Mouse (Mus musculus) stomach, embryonic 14.5 days (tissue): Measurements from ENCODE around the gene N6amt1. TPM values are rescaled to one million over a fixed set of nuclear protein-coding genes. Genes with fewer than 3 reads are reported as not detected.

Experiments
- ATAC-seq: fragments of 200-750 bp; cut with Nextera tagmentation; 2 replicates; pipeline ENCODE4 v1.8.0; 2017; ENCODE audit warnings: low read depth, moderate TSS enrichment; ENCODE audit not compliant: insufficient number of reproducible peaks, insufficient read depth, low FRiP score
- H3K27ac ChIP-seq: fragments of 300-500 bp; sonication (generic); 2 replicates; pipeline ENCODE4 v1.5.1; 2014; ENCODE audit warnings: mild to moderate bottlenecking, low read length, moderate library complexity, mixed read lengths
- H3K27me3 ChIP-seq: fragments of 300-500 bp; sonication (generic); 2 replicates; pipeline ENCODE4 v1.6.1; 2014; ENCODE audit warnings: low read length, control low read depth, mixed read lengths; ENCODE audit not compliant: control insufficient read depth, insufficient read depth
- H3K36me3 ChIP-seq: fragments of 300-500 bp; sonication (generic); 2 replicates; pipeline ENCODE4 v1.6.1; 2014; ENCODE audit warnings: mild to moderate bottlenecking, control low read depth, low read length, moderate library complexity, mixed read lengths; ENCODE audit not compliant: control insufficient read depth, insufficient read depth
- H3K4me1 ChIP-seq: fragments of 300-500 bp; sonication (generic); 2 replicates; pipeline ENCODE4 v1.6.1; 2014; ENCODE audit warnings: low read length, control low read depth, mixed read lengths; ENCODE audit not compliant: control insufficient read depth, insufficient read depth
- H3K4me2 ChIP-seq: fragments of 300-500 bp; sonication (generic); replicated peaks from 2 replicates; pipeline ENCODE4 v1.6.1; 2014; ENCODE audit warnings: low read depth, low read length, control low read depth
- H3K4me3 ChIP-seq: fragments of 300-500 bp; sonication (generic); 2 replicates; pipeline ENCODE4 v1.5.1; 2014; ENCODE audit warnings: low read depth, low read length, control low read depth
- H3K9ac ChIP-seq: fragments of 300-500 bp; sonication (generic); replicated peaks from 2 replicates; pipeline ENCODE4 v1.6.1; 2014; ENCODE audit warnings: low read depth, mild to moderate bottlenecking, control low read depth, low read length, moderate library complexity, mixed read lengths
- H3K9me3 ChIP-seq: fragments of 300-500 bp; sonication (generic); 2 replicates; pipeline ENCODE4 v1.6.1; 2016; ENCODE audit warnings: low read depth, low read length, control low read depth; ENCODE audit not compliant: control insufficient read depth
- WGBS: fragments of 180-500 bp; shearing (Covaris S2); extraction: QIAGEN DNeasy Blood & Tissue Kit; methylation state at CpG from one replicate; pipeline ENCODE4 v1.1.7; 2014; 5-methylcytosine and 5-hydroxymethylcytosine counted together
- polyA plus RNA-seq: library from polyadenylated mRNA; unstranded; fragments of >200 nt; fragmentation: Nextera tagmentation; extraction: Ambion mirVana; gene quantifications from 2 replicates; pipeline ENCODE4 v1.2.1, GENCODE M21; 2014

The N6amt1 gene
- polyA plus RNA-seq, 1 experiment from 2014 or later: 29.6 TPM

DNA sequence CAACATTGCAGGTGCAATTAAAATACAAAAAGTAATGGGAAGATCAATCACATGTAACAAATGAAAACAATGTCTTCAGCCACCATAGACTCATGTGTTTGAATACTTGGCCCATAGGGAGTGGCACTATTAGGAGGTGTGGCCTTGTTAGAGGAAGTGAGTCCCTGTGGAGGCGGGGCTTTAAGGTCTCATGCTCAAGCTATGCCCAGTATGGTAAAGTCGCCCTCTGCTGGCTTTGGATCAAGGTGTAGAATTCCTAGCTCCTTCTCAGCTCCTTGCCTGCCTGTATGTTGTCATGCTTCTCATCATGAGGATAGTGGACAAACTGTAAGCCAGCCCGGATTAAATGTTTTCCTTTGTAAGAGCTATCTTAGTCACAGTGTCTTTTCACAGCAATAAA is 51.0 kb downstream of the N6amt1 start:
- Histone ChIP-seq H3K27me3 (no peaks in the 10 kb centered on the region), H3K4me2 (no peak overlapping the region), H3K36me3 (peaks cover 65% of the 10 kb centered on the region), H3K4me1 (no peaks in the 10 kb centered on the region), H3K9ac (no peak overlapping the region), H3K4me3 (no peak overlapping the region), H3K9me3 (no peaks in the 10 kb centered on the region), H3K27ac (no peak overlapping the region)
- ATAC-seq: no peak
- WGBS: 74% methylated on average over 3 of the region's 3 CpGs

Other genes starting within 250 kb of the N6amt1 start
- 34.9 and 37.7 TPM in 2 replicates for gene Ltn1, start 78.4 kb downstream of the N6amt1 start, polyA plus RNA-seq
- 11.0 TPM in 2 replicates for gene Rwdd2b, start 86.4 kb downstream of the N6amt1 start, polyA plus RNA-seq
- 44.5 and 53.5 TPM in 2 replicates for gene Usp16, start 100.5 kb downstream of the N6amt1 start, polyA plus RNA-seq
- gene Cct8, start 141.7 kb downstream of the N6amt1 start, polyA plus RNA-seq: 396 and 425 TPM in 2 replicates
- 0.39 and 0.66 TPM in 2 replicates for gene Map3k7cl, start 199.1 kb downstream of the N6amt1 start, polyA plus RNA-seq